In genomic region chr9:120814286-120814685, GRCm38 (mm10) we compare ENCODE assay signal across 28 mouse cellular contexts.
A peak's percentile ranks its signal among the peaks of the same experiment; 100 is the strongest.
DNase-seq lines count a peak whose midpoint lies in the region; ATAC-seq and TF ChIP-seq lines count a peak whose summit lies in the region.
"Had no signal": no experiment of that assay in that cellular context is flagged by ENCODE, and none has a peak within 500 bp of the region (broad histone marks: within the 10 kb centered on the region; RNA-seq: fewer than 3 reads in every experiment).

No protein-coding gene starts in this region.

- H3K27me3 ChIP-seq in intestine, postnatal 0 days (replicated peaks; ENCODE audit: control insufficient read depth, insufficient read depth, low read length): no peaks in the 10 kb centered on the region
- no peaks in the 10 kb centered on the region for H3K27me3 ChIP-seq in intestine, embryonic 15.5 days (replicated peaks)
- H3K27me3 ChIP-seq in midbrain, postnatal 0 days (ENCODE audit: insufficient read depth, low read length): no peaks in the 10 kb centered on the region
- no peaks in the 10 kb centered on the region for H3K27me3 ChIP-seq in midbrain, embryonic 15.5 days (replicated peaks)
- H3K27me3 ChIP-seq: embryonic facial prominence, embryonic 12.5 days; forebrain, embryonic 15.5 days; heart, embryonic 13.5 days; hindbrain, embryonic 15.5 days; limb, embryonic 12.5 days; liver, embryonic 15.5 days; lung, embryonic 15.5 days; midbrain, embryonic 13.5 days; neural tube, embryonic 15.5 days; stomach, embryonic 15.5 days had no signal

- no peak overlapping the region for H3K4me2 ChIP-seq in intestine, postnatal 0 days (replicated peaks; ENCODE audit: low read depth)
- no peak overlapping the region for H3K4me2 ChIP-seq in intestine, embryonic 15.5 days (replicated peaks)
- no peak overlapping the region for H3K4me2 ChIP-seq in midbrain, postnatal 0 days (ENCODE audit: low read depth, low read length, poor library complexity, severe bottlenecking)
- no peak overlapping the region for H3K4me2 ChIP-seq in midbrain, embryonic 15.5 days
- H3K4me2 ChIP-seq: embryonic facial prominence, embryonic 12.5 days; forebrain, embryonic 15.5 days; heart, embryonic 13.5 days; hindbrain, embryonic 15.5 days; limb, embryonic 12.5 days; liver, embryonic 15.5 days; lung, embryonic 15.5 days; midbrain, embryonic 13.5 days; neural tube, embryonic 15.5 days; stomach, embryonic 15.5 days had no signal

- 0 out of 2 replicates have a peak overlapping the region, but pooled peaks have one; percentile 3 for H3K9ac ChIP-seq in intestine, postnatal 0 days (ENCODE audit: low read depth, low read length)
- no peak overlapping the region for H3K9ac ChIP-seq in intestine, embryonic 15.5 days
- H3K9ac ChIP-seq in midbrain, postnatal 0 days (replicated peaks; ENCODE audit: low read length, poor library complexity, severe bottlenecking): no peak overlapping the region
- no peak overlapping the region for H3K9ac ChIP-seq in midbrain, embryonic 15.5 days
- H3K9ac ChIP-seq: embryonic facial prominence, embryonic 12.5 days; forebrain, embryonic 15.5 days; heart, embryonic 13.5 days; hindbrain, embryonic 15.5 days; limb, embryonic 12.5 days; liver, embryonic 15.5 days; lung, embryonic 15.5 days; midbrain, embryonic 13.5 days; neural tube, embryonic 15.5 days; stomach, embryonic 15.5 days had no signal

- WGBS in intestine, postnatal 0 days: 69% methylated on average over 4 of the region's 4 CpGs
- 68% methylated on average over 4 of the region's 4 CpGs for WGBS in intestine, embryonic 15.5 days
- WGBS in midbrain, postnatal 0 days: 84% methylated on average over 4 of the region's 4 CpGs
- 75% methylated on average over 4 of the region's 4 CpGs for WGBS in midbrain, embryonic 15.5 days

- H3K36me3 ChIP-seq in intestine, postnatal 0 days (ENCODE audit: control insufficient read depth, insufficient read depth): no peaks in the 10 kb centered on the region
- no peaks in the 10 kb centered on the region for H3K36me3 ChIP-seq in intestine, embryonic 15.5 days
- H3K36me3 ChIP-seq in midbrain, postnatal 0 days (ENCODE audit: insufficient read depth, low read length): no peaks in the 10 kb centered on the region
- H3K36me3 ChIP-seq in midbrain, embryonic 15.5 days (replicated peaks): no peaks in the 10 kb centered on the region
- H3K36me3 ChIP-seq: embryonic facial prominence, embryonic 12.5 days; forebrain, embryonic 15.5 days; G1E; heart, embryonic 13.5 days; hindbrain, embryonic 15.5 days; limb, embryonic 12.5 days; liver, embryonic 15.5 days; lung, embryonic 15.5 days; midbrain, embryonic 13.5 days; neural tube, embryonic 15.5 days; stomach, embryonic 15.5 days had no signal

- H3K9me3 ChIP-seq in intestine, postnatal 0 days (ENCODE audit: control insufficient read depth): no peaks in the 10 kb centered on the region
- no peaks in the 10 kb centered on the region for H3K9me3 ChIP-seq in intestine, embryonic 15.5 days
- H3K9me3 ChIP-seq in midbrain, postnatal 0 days (ENCODE audit: low read length): no peaks in the 10 kb centered on the region
- no peaks in the 10 kb centered on the region for H3K9me3 ChIP-seq in midbrain, embryonic 15.5 days
- H3K9me3 ChIP-seq: embryonic facial prominence, embryonic 12.5 days; forebrain, embryonic 15.5 days; G1E; heart, embryonic 13.5 days; hindbrain, embryonic 15.5 days; limb, embryonic 12.5 days; liver, embryonic 15.5 days; lung, embryonic 15.5 days; midbrain, embryonic 13.5 days; neural tube, embryonic 15.5 days; stomach, embryonic 15.5 days had no signal

- ATAC-seq in cerebellum, adult (ENCODE audit: insufficient number of reproducible peaks, low FRiP score, low TSS enrichment): no peak
- ATAC-seq in intestine, postnatal 0 days: no peak
- no peak for ATAC-seq in intestine, embryonic 15.5 days
- ATAC-seq in midbrain, postnatal 0 days (ENCODE audit: low FRiP score): no peak
- no peak for ATAC-seq in midbrain, embryonic 15.5 days (replicated peaks)
- ATAC-seq: forebrain, embryonic 15.5 days; midbrain, embryonic 13.5 days had no signal

- DNase-seq in adrenal gland, adult 2 months: peak; percentile 58
- DNase-seq in adrenal gland, adult 18-20 months (ENCODE audit: low spot score in 2 of 2): no peak
- DNase-seq in cerebellum, postnatal 25 days: peak; percentile 30 to 51
- DNase-seq in midbrain, postnatal 0 days (ENCODE audit: low spot score): peak; percentile 24
- DNase-seq: embryo, embryonic 11 days; gastrocnemius, adult 2 months; gastrocnemius, postnatal 36 days; heart, adult 18-20 months; heart, postnatal 10 days; kidney, postnatal 14 days; layer of hippocampus, adult 9-11 months; right cerebral cortex, postnatal 25 days had no signal

- no peak overlapping the region for H3K27ac ChIP-seq in intestine, postnatal 0 days (ENCODE audit: low read depth, low read length)
- no peak overlapping the region for H3K27ac ChIP-seq in intestine, embryonic 15.5 days
- H3K27ac ChIP-seq in midbrain, postnatal 0 days (ENCODE audit: low read depth, low read length): no peak overlapping the region
- no peak overlapping the region for H3K27ac ChIP-seq in midbrain, embryonic 15.5 days
- H3K27ac ChIP-seq: embryonic facial prominence, embryonic 12.5 days; forebrain, embryonic 15.5 days; gastrocnemius, adult 2 months; heart, embryonic 13.5 days; hindbrain, embryonic 15.5 days; limb, embryonic 12.5 days; liver, embryonic 15.5 days; lung, embryonic 15.5 days; macrophage; midbrain, embryonic 13.5 days; neural tube, embryonic 15.5 days; stomach, embryonic 15.5 days had no signal

- no peak for TF ChIP-seq CTCF in intestine, postnatal 0 days (IDR thresholded peaks at IDR 0.05; ENCODE audit: low read depth)
- no peak for TF ChIP-seq CTCF in midbrain, postnatal 0 days (IDR thresholded peaks at IDR 0.05)

- H3K4me1 ChIP-seq in intestine, postnatal 0 days (replicated peaks; ENCODE audit: control insufficient read depth, insufficient read depth, low read length): no peaks in the 10 kb centered on the region
- peaks cover 3% of the 10 kb centered on the region; the same call in 1 of the 2 replicates for H3K4me1 ChIP-seq in intestine, embryonic 15.5 days (replicated peaks)
- H3K4me1 ChIP-seq in midbrain, postnatal 0 days (ENCODE audit: insufficient read depth, low read length): no peaks in the 10 kb centered on the region
- H3K4me1 ChIP-seq in midbrain, embryonic 15.5 days: no peaks in the 10 kb centered on the region
- H3K4me1 ChIP-seq: forebrain, embryonic 15.5 days; liver, embryonic 15.5 days; midbrain, embryonic 13.5 days had no signal

- H3K4me3 ChIP-seq in intestine, postnatal 0 days (ENCODE audit: low read depth, low read length): no peak overlapping the region
- no peak overlapping the region for H3K4me3 ChIP-seq in intestine, embryonic 15.5 days (replicated peaks)
- H3K4me3 ChIP-seq in midbrain, postnatal 0 days (ENCODE audit: low read depth, low read length): no peak overlapping the region
- no peak overlapping the region for H3K4me3 ChIP-seq in midbrain, embryonic 15.5 days
- H3K4me3 ChIP-seq: embryonic facial prominence, embryonic 12.5 days; forebrain, embryonic 15.5 days; gastrocnemius, adult 2 months; heart, embryonic 13.5 days; hindbrain, embryonic 15.5 days; limb, embryonic 12.5 days; liver, embryonic 15.5 days; lung, embryonic 15.5 days; midbrain, embryonic 13.5 days; neural tube, embryonic 15.5 days; stomach, embryonic 15.5 days had no signal

Comparison
In these comparisons a context has a peak if more than half of its experiments do, and no peak if none do; other contexts are left out.
1. DNase-seq: peak in adrenal gland, adult 2 months (single experiment), cerebellum, postnatal 25 days (2 of 2) and midbrain, postnatal 0 days (single experiment); none in adrenal gland, adult 18-20 months (0 of 2).